Mouse (Mus musculus) cerebellum, adult 2 months (tissue): Measurements from ENCODE around the gene Phyhipl. TPM values are rescaled to one million over a fixed set of nuclear protein-coding genes. Genes with fewer than 3 reads are reported as not detected.

Experiments used
- DNase-seq, 2 experiments: peaks; one replicate each; pipeline ENCODE4 v3.0.0; 2021
- H3K27ac ChIP-seq: fragments of 200-500 bp; 2 replicates; pipeline ENCODE4 v1.5.1; 2012; ENCODE audit warnings: low read length, control low read depth, inconsistent platforms; ENCODE audit not compliant: insufficient read depth
- H3K27me3 ChIP-seq: fragments of 200-500 bp; 2 replicates; pipeline ENCODE4 v1.6.1; 2012; ENCODE audit warnings: inconsistent platforms, mild to moderate bottlenecking, low read length, moderate library complexity; ENCODE audit not compliant: control insufficient read depth, insufficient read depth
- H3K4me1 ChIP-seq: fragments of 200-500 bp; 2 replicates; pipeline ENCODE4 v1.6.1; 2011; ENCODE audit warnings: low read length; ENCODE audit not compliant: control insufficient read depth, insufficient read depth
- H3K4me3 ChIP-seq: fragments of 200-500 bp; replicated peaks from 2 replicates; pipeline ENCODE3; 2011; ENCODE audit warnings: mild to moderate bottlenecking, low read depth, low read length, control low read depth; ENCODE audit not compliant: insufficient read depth
- CTCF ChIP-seq: fragments of 200-500 bp; IDR thresholded peaks from 2 replicates; pipeline ENCODE4 v1.5.1; 2011; ENCODE audit warnings: low read depth, mild to moderate bottlenecking, control low read depth, low read length, moderate library complexity, borderline replicate concordance; ENCODE audit not compliant: insufficient read depth
- POLR2A ChIP-seq: fragments of 200-500 bp; IDR thresholded peaks from 2 replicates; pipeline ENCODE4 v1.6.1; 2011; ENCODE audit warnings: low read length, control low read depth, borderline replicate concordance; ENCODE audit not compliant: insufficient read depth
- WGBS: fragments of 180-500 bp; shearing (Covaris S2); methylation state at CpG from one replicate; pipeline ENCODE4 v1.1.7; 2018; 5-methylcytosine and 5-hydroxymethylcytosine counted together
- polyA plus RNA-seq: library from polyadenylated mRNA; depleted of rRNA; stranded (reverse); fragments of >200 nt; gene quantifications from 2 replicates; pipeline ENCODE4 v1.2.3, GENCODE M21; 2012; rRNA removed

Gene Phyhipl
- 196 and 224 TPM in 2 replicates for polyA plus RNA-seq

- no peak for TF ChIP-seq POLR2A
- Histone ChIP-seq H3K27me3 (no peaks in the 10 kb centered on the region), H3K4me1 (no peaks in the 10 kb centered on the region), H3K4me3 (no peak within 1 kb of the TSS), H3K27ac (no peak within 1 kb of the TSS)
- DNase-seq: no peak
- 50% methylated on average over 7 of the region's 7 CpGs for WGBS
Observed at GRCm38 (mm10) chr10:70655828-70656227, at the start of gene Phyhipl. Phyhipl (minus strand) TSS chr10:70655965.

GRCm38 (mm10) chr10:70703211-70703610, 47.4 kb upstream of the Phyhipl start:
- 69% methylated on average over 6 of the region's 6 CpGs for WGBS

DNA sequence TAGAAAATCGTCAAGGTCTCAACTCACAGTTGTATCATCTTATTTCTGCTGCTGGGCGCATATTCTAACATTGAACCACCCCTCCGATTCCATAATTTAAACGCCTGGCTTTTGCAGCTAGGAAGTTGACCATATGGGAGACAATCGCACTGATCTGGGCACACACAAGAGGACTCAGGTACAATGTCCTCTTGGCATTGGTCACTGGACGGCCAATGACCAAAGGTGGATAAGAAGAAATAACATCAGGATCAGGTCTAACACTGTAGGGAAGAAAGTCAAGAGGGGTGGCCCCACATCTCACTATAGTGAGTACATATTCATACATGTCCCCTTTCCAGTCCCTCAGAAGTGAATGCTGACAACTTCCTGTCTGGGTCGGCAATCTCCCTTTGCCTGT, 43.8 kb upstream of the Phyhipl start:
- no peaks in the 10 kb centered on the region for H3K4me1 ChIP-seq
- no peak overlapping the region for H3K27ac ChIP-seq
- TF ChIP-seq CTCF: no peak
- TF ChIP-seq POLR2A: no peak
- WGBS: 91% methylated on average over 7 of the region's 7 CpGs
- no peak for DNase-seq
- no peak overlapping the region for H3K4me3 ChIP-seq
- H3K27me3 ChIP-seq: no peaks in the 10 kb centered on the region

More at GRCm38 (mm10) chr10:70703211-70703610, 47.4 kb upstream of the Phyhipl start:
- no peak overlapping the region for H3K4me3 ChIP-seq
- no peaks in the 10 kb centered on the region for H3K27me3 ChIP-seq
- DNase-seq: no peak
- no peak overlapping the region for H3K27ac ChIP-seq
- TF ChIP-seq CTCF (no peak), POLR2A (no peak)
- no peaks in the 10 kb centered on the region for H3K4me1 ChIP-seq

- TF ChIP-seq POLR2A (no peak), CTCF (no peak)
- Histone ChIP-seq H3K27me3 (no peaks in the 10 kb centered on the region), H3K27ac (no peak overlapping the region), H3K4me1 (no peaks in the 10 kb centered on the region), H3K4me3 (no peak overlapping the region)
- WGBS: 97% methylated on average over 3 of the region's 3 CpGs
- DNase-seq: no peak
Observed at GRCm38 (mm10) chr10:70698014-70698413, 42.2 kb upstream of the Phyhipl start.

DNA sequence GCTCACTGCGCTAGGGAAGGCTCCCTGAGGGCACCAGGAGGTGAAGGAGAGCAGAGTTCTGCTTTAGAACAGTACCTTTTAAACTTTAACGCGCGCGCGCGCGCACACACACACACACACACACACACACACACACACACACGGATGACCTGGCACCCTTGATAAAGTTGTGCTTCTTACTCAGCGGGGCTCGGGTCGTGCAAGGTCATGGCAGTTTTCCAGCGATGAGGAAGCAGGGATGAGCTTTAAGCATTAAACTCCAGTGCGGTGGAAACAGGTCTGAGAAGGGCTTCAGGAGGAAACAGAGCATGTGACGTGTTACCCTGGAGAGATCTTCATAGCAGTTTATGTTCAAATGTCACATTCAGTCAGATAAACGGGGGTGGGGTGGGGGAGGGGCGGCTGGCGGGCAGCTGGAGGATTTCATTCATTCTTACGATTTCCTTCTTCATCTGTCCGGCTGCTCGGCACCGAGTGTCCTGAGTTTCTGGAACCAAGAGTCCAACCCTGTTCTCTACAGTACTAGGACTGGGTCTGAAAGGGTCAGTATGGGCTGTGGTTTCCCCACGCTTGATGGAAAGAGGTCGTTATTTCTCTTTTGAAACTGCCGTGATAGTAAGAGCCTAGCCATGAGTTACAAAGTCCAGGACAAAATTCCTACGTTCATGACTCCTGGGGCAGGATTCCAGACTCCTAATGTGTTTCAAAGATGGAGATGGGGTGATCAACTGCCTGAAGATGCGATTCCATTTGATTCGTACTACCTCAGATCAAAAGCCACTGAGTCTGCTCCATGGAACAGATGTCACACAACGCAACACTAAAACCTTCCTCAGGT, 41.2 kb upstream of the Phyhipl start:
- Histone ChIP-seq H3K27me3 (no peaks in the 10 kb centered on the region), H3K4me1 (no peaks in the 10 kb centered on the region), H3K4me3 (no peak overlapping the region), H3K27ac (no peak overlapping the region)
- no peak for DNase-seq
- 64% methylated on average over 29 of the region's 29 CpGs for WGBS
- TF ChIP-seq POLR2A (no peak), CTCF (no peak)

- WGBS: 89% methylated on average over 6 of the region's 6 CpGs
- H3K4me1 ChIP-seq: no peaks in the 10 kb centered on the region
- H3K4me3 ChIP-seq: no peak overlapping the region
- no peak for DNase-seq
- no peaks in the 10 kb centered on the region for H3K27me3 ChIP-seq
- H3K27ac ChIP-seq: no peak overlapping the region
- TF ChIP-seq POLR2A: no peak
- no peak for TF ChIP-seq CTCF
Observed at GRCm38 (mm10) chr10:70689346-70689745, 33.6 kb upstream of the Phyhipl start.

- H3K27me3 ChIP-seq: no peaks in the 10 kb centered on the region
- H3K4me1 ChIP-seq: no peaks in the 10 kb centered on the region
- no peak for DNase-seq
- no peak for TF ChIP-seq POLR2A
- no peak for TF ChIP-seq CTCF
- no peak overlapping the region for H3K4me3 ChIP-seq
- WGBS: 39% methylated on average over 8 of the region's 8 CpGs
- no peak overlapping the region for H3K27ac ChIP-seq
Observed at GRCm38 (mm10) chr10:70688881-70689280, 33.1 kb upstream of the Phyhipl start.

DNA sequence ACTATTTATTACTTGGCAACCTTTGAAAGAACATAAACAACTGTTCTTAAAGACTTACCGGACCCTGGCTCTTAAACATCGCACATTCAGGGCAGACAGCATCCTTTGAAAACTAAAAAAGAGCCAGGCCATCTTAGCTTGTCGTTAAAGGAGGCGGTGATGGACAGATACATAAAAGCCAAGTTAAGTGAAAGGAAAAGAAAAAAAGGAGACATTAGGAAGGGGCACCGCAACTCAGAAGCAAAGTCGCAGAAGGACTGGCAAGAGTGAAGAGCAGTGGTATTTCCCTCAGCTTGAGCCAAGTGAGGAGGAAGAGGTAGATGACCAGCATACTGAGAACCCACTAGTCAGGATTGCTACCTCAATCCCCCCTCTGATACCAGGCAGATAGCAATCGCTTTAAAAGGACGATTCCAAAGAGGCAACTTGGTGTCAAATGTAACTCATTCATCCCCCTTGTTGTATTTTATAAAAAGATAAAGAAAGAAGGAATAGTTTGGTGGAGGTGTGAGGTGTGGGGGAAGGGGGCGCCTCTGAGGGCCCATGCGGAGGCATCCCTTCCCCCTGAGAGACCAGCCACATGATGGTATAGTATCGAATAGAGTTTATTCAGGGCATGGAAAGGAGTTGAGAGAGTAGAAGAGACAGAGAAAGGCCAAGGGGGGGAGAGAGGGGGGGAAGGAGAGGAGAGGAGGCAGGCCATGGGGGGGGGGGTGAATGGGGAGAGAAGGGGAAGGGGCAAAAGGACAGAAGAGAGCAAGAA, 31.4 kb upstream of the Phyhipl start:
- Histone ChIP-seq H3K27ac (no peak overlapping the region), H3K27me3 (no peaks in the 10 kb centered on the region), H3K4me3 (no peak overlapping the region), H3K4me1 (no peaks in the 10 kb centered on the region)
- DNase-seq: no peak
- WGBS: 63% methylated on average over 11 of the region's 11 CpGs
- TF ChIP-seq CTCF: no peak
- no peak for TF ChIP-seq POLR2A
